Mouse (Mus musculus) neural tube, embryonic 15.5 days (tissue): ENCODE data around the gene Calhm4. TPM values are rescaled to one million over a fixed set of nuclear protein-coding genes. Genes with fewer than 3 reads are reported as not detected.
"Not testable (repeated sequence)": the region's sequence is repeated elsewhere in the genome, so short reads cannot be mapped to it uniquely, and the experiment has no call there.

ENCODE experiments used
- ATAC-seq: fragments of 200-750 bp; cut with Nextera tagmentation; 2 replicates; pipeline ENCODE4 v1.8.0; 2017; ENCODE audit warnings: mild to moderate bottlenecking, moderate TSS enrichment, moderate library complexity; ENCODE audit not compliant: low FRiP score
- H3K27ac ChIP-seq: fragments of 300-500 bp; sonication (generic); replicated peaks from 2 replicates; pipeline ENCODE4 v1.5.1; 2015; ENCODE audit warnings: mild to moderate bottlenecking, inconsistent platforms
- H3K27me3 ChIP-seq: fragments of 300-500 bp; sonication (generic); replicated peaks from 2 replicates; pipeline ENCODE4 v1.6.1; 2015; ENCODE audit warnings: inconsistent platforms
- H3K36me3 ChIP-seq: fragments of 300-500 bp; sonication (generic); 2 replicates; pipeline ENCODE4 v1.6.1; 2015; ENCODE audit warnings: inconsistent platforms
- H3K4me1 ChIP-seq: fragments of 300-500 bp; sonication (generic); 2 replicates; pipeline ENCODE4 v1.6.1; 2015; ENCODE audit warnings: inconsistent platforms
- H3K4me2 ChIP-seq: fragments of 300-500 bp; sonication (generic); 2 replicates; pipeline ENCODE4 v1.6.1; 2015; ENCODE audit warnings: inconsistent platforms, mild to moderate bottlenecking, moderate library complexity
- H3K4me3 ChIP-seq: fragments of 300-500 bp; sonication (generic); replicated peaks from 2 replicates; pipeline ENCODE4 v1.5.1; 2015; ENCODE audit warnings: mild to moderate bottlenecking, inconsistent platforms
- H3K9ac ChIP-seq: fragments of 300-500 bp; sonication (generic); replicated peaks from 2 replicates; pipeline ENCODE4 v1.6.1; 2015; ENCODE audit warnings: mild to moderate bottlenecking, inconsistent platforms
- H3K9me3 ChIP-seq: fragments of 300-500 bp; sonication (generic); replicated peaks from 2 replicates; pipeline ENCODE4 v1.6.1; 2016; ENCODE audit warnings: inconsistent platforms
- WGBS: fragments of 180-500 bp; shearing (Covaris S2); methylation state at CpG from one replicate; pipeline ENCODE4 v1.1.7; 2015; ENCODE audit warnings: mixed read lengths; 5-methylcytosine and 5-hydroxymethylcytosine counted together
- polyA plus RNA-seq: library from polyadenylated mRNA; unstranded; fragments of >200 nt; fragmentation: Nextera tagmentation; extraction: Ambion mirVana; gene quantifications from 2 replicates; pipeline ENCODE4 v1.2.1, GENCODE M21; 2015

The Calhm4 gene
- polyA plus RNA-seq, 1 experiment from 2014 or later: not detected

DNA sequence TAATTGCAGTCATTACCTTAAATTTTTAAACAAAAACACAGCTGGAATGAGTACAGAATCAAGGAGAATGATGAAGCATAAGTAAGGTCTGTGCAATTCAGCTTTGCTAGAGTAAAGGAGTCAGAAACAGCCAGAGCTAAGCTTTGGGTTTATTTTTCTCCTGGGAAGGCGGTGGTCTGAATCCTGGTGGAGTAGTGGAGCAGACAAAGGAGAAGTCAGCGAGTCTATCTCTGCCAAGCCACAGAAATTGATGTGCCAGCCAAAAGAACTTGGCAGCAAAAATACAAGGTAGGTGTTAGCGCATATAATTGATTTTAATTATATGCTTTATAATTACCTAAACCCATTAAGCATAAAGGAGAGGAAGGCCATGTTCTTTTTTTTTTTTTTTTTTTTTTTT lies 6.7 kb downstream of the Calhm4 start, which contains the start of gene Trappc3l:
Gene Trappc3l (plus strand): TSS at position 197 of the 400 bp plus-strand sequence.
- ATAC-seq: 0 out of 2 replicates have a peak, but pooled peaks have one; percentile 14
- WGBS: 53% methylated on average over 3 of the region's 3 CpGs
- Histone ChIP-seq H3K9me3 (no peaks in the 10 kb centered on the region), H3K27ac (no peak within 1 kb of the TSS), H3K27me3 (no peaks in the 10 kb centered on the region), H3K4me2 (peak within 1 kb of the TSS; percentile 37; the same call in 1 of the 2 replicates), H3K36me3 (no peaks in the 10 kb centered on the region), H3K9ac (no peak within 1 kb of the TSS), H3K4me1 (peaks cover 7% of the 10 kb centered on the region; the same call in 1 of the 2 replicates), H3K4me3 (no peak within 1 kb of the TSS)

DNA sequence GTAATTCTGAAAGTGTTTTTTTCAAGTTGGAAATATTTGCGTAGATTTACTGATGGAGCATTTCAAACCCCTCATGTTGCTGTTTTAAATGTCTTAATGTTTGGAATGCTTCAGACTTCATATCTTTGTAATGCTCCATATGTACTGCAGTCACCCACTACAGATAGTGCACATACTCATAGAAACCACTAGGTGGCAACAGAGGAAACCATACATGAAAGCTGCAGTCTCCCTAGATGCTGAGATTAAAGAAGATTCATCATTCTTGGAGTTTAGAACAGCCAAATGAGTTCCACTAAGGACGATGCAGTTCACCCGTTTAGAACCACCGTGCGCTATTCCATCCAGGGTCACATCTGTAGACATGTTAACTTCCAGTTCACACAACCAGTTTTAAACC lies 7.5 kb downstream of the Calhm4 start:
- H3K9ac ChIP-seq: no peak overlapping the region
- H3K27ac ChIP-seq: no peak overlapping the region
- H3K4me3 ChIP-seq: no peak overlapping the region
- peak; percentile 92 for ATAC-seq
- no peaks in the 10 kb centered on the region for H3K27me3 ChIP-seq
- WGBS: 11% methylated on average over 5 of the region's 5 CpGs
- no peaks in the 10 kb centered on the region for H3K36me3 ChIP-seq
- peak overlapping the region; percentile 37; the same call in 1 of the 2 replicates for H3K4me2 ChIP-seq
- H3K4me1 ChIP-seq: peaks cover 7% of the 10 kb centered on the region; the same call in 1 of the 2 replicates
- no peaks in the 10 kb centered on the region for H3K9me3 ChIP-seq

DNA sequence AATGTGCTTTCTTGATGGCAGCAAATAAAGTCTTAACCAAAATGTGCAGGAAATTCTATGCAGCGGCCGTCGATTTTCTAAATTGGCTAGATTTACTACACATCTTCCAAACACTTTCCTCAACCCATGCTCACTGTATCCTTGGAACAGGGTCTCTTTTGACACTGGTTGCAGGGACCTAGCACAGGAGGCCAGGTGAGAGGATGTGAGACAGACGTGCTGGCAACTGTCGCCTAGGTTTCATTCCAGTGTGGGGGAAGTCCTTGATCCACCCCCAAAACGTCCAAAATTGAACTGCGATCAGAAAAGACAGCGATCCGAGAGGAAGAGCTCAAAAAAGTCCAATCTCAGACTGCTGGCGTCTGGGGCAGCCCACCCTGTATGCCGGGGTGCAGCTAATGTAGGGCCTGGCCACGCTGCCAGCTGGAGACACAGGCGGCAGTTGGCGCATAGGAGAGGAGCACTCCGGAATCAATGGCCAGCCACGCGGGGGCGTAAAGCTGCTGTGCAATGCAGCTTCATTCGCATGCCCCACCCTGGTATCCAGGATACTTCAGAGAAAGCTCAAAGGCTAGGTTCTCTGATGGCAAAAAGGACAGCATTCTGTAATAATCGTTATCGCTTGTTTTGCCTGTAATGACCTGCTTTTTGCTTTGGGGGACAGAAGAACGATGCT lies 10.3 kb downstream of the Calhm4 start:
- no peak overlapping the region for H3K27ac ChIP-seq
- H3K4me3 ChIP-seq: peak overlapping the region; percentile 7; the same call in 1 of the 2 replicates
- no peak overlapping the region for H3K9ac ChIP-seq
- H3K4me2 ChIP-seq: peak overlapping the region; percentile 46
- WGBS: 19% methylated on average over 22 of the region's 22 CpGs
- no peaks in the 10 kb centered on the region for H3K27me3 ChIP-seq
- no peaks in the 10 kb centered on the region for H3K9me3 ChIP-seq
- ATAC-seq: peak; percentile 92
- H3K36me3 ChIP-seq: no peaks in the 10 kb centered on the region
- H3K4me1 ChIP-seq: peaks cover 7% of the 10 kb centered on the region; the same call in 1 of the 2 replicates

DNA sequence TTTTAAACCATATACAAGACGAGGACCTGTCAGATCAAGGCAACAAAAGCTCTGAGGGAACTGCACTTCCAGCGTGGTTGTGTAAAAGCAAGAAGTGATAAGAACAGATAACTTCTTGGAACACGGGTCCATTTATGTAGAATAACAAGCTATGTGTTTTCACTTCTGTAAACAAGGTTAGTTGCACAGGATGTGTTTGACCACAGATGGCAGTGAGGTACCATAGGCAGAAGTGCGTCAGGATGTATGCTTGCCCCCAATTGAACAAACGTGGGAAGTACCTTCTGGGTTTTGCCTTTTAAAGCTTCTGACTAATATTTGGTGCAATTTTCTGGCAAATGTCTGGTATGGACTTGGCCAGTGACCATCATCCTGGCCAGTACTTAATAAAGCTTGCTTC lies 13.8 kb downstream of the Calhm4 start:
- Histone ChIP-seq H3K27me3 (no peaks in the 10 kb centered on the region), H3K4me2 (no peak overlapping the region), H3K9ac (no peak overlapping the region), H3K4me3 (no peak overlapping the region), H3K36me3 (no peaks in the 10 kb centered on the region), H3K27ac (no peak overlapping the region), H3K4me1 (peaks cover 5% of the 10 kb centered on the region; the same call in 1 of the 2 replicates), H3K9me3 (no peaks in the 10 kb centered on the region)
- no peak for ATAC-seq
- 87% methylated on average over 5 of the region's 5 CpGs for WGBS

DNA sequence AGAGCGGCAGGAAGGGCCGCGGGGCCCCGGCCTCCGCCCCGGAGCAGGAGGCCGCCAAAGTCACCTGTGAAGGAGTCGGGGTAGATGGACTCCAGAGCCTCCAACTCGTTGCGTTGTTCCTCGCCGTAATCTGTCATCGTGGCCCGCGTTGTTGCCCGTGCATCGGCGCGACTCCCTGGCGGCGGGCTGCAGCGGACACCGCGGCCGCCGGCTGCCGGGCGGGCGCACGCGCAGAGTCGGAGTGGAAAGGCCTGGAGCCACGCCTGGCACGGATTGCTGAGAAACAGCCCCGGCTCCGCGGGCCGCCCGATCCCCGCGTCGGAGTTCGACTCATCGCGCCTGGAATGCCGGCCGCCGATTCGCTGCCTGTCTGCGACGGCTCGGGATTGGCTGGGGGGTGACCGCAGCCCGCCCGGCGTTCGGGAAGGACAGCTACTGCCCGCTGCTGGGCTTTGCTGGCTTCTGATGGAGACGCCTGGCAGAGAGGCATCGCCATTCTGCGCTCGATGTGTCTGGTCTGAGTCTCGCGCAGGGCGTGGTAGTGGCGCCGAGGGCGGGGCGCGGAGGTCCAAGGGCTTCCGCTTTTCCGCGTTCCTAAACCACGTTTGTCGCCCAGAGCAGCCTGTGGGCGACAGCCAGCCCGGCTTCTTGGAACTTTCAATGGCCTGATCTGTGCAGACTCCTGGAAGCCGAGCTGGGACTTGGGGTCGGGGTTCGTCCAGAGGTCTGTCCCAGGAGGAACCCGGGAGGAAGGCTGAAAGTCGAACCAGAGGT lies 24.6 kb downstream of the Calhm4 start, which contains the start of gene Rwdd1:
Gene Rwdd1 (minus strand): TSS at position 323 of the 774 bp plus-strand sequence.
- Histone ChIP-seq H3K36me3 (no peaks in the 10 kb centered on the region), H3K4me3 (peak within 1 kb of the TSS; percentile 85), H3K27ac (peak within 1 kb of the TSS; percentile 93), H3K9ac (peak within 1 kb of the TSS; percentile 85), H3K9me3 (no peaks in the 10 kb centered on the region), H3K27me3 (no peaks in the 10 kb centered on the region), H3K4me2 (peak within 1 kb of the TSS; percentile 66), H3K4me1 (peaks cover 21% of the 10 kb centered on the region)
- WGBS: under 1% methylated on average over 82 of the region's 82 CpGs
- ATAC-seq: peak; percentile 100

DNA sequence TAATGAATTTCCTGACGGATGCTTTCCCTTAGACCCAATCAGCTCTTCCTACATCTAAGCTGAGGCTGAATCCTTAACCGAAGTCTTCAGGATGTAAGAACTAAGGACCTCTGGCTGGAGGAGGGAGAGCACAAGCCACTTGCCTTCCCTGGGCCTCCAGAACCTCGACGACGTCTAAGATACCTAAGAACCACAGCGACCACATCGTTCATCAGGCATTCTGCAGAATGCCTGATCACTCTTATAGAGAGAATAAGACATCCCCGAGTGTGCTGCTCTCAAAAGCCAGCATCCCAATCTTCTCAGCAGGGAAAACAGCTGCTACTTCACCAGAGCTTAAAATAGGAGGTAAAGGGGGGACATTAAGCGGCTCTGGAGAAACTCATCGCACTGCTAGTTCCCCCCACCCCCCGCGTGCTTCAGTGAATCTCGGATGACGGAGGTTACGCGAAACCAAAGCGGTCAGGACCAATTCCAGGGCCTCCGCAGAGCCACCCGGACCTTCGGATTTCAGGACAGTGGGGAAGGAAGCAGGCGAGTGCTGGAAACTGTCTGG lies 25.3 kb downstream of the Calhm4 start:
- peak overlapping the region; percentile 85 for H3K4me3 ChIP-seq
- H3K9me3 ChIP-seq: no peaks in the 10 kb centered on the region
- ATAC-seq: peak; percentile 7; the same call in 1 of the 2 replicates
- WGBS: under 1% methylated on average over 21 of the region's 21 CpGs
- no peaks in the 10 kb centered on the region for H3K36me3 ChIP-seq
- peak overlapping the region; percentile 66 for H3K4me2 ChIP-seq
- H3K9ac ChIP-seq: peak overlapping the region; percentile 85
- H3K27ac ChIP-seq: peak overlapping the region; percentile 93
- H3K27me3 ChIP-seq: no peaks in the 10 kb centered on the region
- peaks cover 21% of the 10 kb centered on the region for H3K4me1 ChIP-seq

DNA sequence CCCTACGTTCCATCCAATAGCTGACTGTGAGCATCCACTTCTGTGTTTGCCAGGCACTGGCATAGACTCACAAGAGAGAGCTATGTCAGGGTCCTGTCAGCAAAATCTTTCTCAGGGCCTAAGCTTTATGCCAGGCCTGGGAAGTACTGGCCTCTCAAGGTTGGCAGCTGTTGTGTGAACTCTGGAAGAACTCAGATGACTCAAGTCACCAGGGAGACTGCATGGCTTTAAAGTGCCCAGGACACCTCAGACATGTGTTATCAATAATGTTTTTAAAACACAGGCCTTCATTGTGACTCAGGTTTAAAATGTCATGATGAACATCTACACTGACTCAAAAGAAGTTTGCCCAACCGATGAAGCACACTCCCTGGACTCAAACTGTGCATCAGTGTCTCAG lies 30.9 kb downstream of the Calhm4 start:
- ATAC-seq: no peak
- Histone ChIP-seq H3K27me3 (no peaks in the 10 kb centered on the region), H3K4me3 (no peak overlapping the region), H3K36me3 (peaks cover 11% of the 10 kb centered on the region), H3K27ac (no peak overlapping the region), H3K4me1 (peaks cover 15% of the 10 kb centered on the region), H3K9me3 (no peaks in the 10 kb centered on the region), H3K9ac (no peak overlapping the region), H3K4me2 (no peak overlapping the region)
- WGBS: 93% methylated on average over 2 of the region's 2 CpGs

DNA sequence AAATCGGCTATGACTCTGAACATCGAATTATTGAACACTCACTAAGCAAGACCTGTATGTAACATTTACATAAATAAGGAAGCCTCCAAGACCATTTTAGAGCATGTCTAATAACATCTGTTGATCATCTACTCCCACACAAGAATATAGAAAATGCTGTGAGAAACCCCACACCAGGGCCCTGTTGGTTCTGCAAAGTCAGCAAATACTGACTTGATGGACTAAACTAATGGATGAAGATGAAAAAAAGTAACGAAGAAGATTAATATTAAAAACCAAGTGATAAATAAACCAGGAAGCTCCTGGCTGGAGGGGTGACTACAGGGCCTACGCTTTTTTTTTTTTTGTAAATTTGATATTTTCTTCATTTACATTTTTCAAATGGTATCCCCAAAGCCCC lies 31.5 kb downstream of the Calhm4 start:
- Histone ChIP-seq H3K4me2 (no peak overlapping the region), H3K4me1 (peaks cover 9% of the 10 kb centered on the region; the same call in 1 of the 2 replicates)

DNA sequence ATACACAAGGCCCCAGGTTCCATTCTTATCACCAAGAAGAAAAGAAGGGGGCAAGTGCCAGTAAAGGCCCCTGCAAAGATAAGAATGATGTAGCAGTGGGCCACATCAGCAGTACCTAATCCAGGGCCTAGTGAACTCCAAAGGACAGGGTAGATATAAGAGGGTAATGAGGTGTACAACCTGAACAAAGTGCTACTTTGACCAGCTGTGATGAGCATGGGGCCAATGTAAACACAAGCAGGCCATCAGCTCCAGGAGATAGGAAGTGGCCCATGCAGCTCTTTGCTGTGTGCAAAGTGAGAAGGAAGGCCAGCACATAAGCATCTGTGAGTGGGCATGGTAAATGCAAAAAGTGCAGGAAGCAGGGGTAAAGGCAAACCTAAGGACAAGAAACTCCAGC lies 45.7 kb downstream of the Calhm4 start:
- Histone ChIP-seq H3K36me3 (peaks cover 74% of the 10 kb centered on the region), H3K27me3 (no peaks in the 10 kb centered on the region), H3K27ac (no peak overlapping the region), H3K9ac (no peak overlapping the region), H3K4me3 (no peak overlapping the region), H3K9me3 (no peaks in the 10 kb centered on the region), H3K4me1 (no peaks in the 10 kb centered on the region), H3K4me2 (no peak overlapping the region)
- no peak for ATAC-seq

More for the DNA sequence above, 31.5 kb downstream of the Calhm4 start:
- no peaks in the 10 kb centered on the region for H3K9me3 ChIP-seq
- no peaks in the 10 kb centered on the region for H3K27me3 ChIP-seq
- no peak overlapping the region for H3K9ac ChIP-seq
- no peak for ATAC-seq
- H3K36me3 ChIP-seq: peaks cover 18% of the 10 kb centered on the region
- no peak overlapping the region for H3K27ac ChIP-seq
- no peak overlapping the region for H3K4me3 ChIP-seq
- 94% methylated on average over 4 of the region's 4 CpGs for WGBS

DNA sequence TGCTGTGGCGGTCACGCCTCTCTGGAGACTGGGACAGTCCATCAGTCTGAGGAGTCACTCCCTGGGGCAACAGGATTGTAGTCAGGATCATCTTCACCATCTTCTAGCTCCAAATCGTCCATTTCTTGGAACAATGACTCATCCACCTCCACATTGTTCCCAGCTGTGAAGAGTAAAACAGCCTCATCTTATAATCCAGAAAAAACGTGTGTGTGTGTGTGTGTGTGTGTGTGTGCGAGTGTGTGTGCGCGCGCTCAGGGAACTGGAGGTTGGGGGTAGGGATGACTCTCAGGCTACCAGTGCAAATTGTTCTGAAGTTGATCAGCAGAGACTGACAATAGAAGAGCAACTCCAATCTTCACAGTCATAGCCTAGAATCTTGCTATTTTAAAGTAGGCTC lies 47.4 kb downstream of the Calhm4 start:
- not testable (repeated sequence) for H3K4me3 ChIP-seq, H3K9me3 ChIP-seq, H3K27ac ChIP-seq, H3K4me1 ChIP-seq, H3K27me3 ChIP-seq, ATAC-seq, H3K9ac ChIP-seq, H3K4me2 ChIP-seq
- WGBS: 89% methylated on average over 6 of the region's 8 CpGs
- H3K36me3 ChIP-seq: peaks cover 79% of the 10 kb centered on the region
